Mouse (Mus musculus): Measurements from ENCODE around the gene Gbgt1. TPM values are rescaled to one million over a fixed set of nuclear protein-coding genes. Genes with fewer than 3 reads are reported as not detected.
"Not testable (repeated sequence)": the region's sequence is repeated elsewhere in the genome, so short reads cannot be mapped to it uniquely, and the experiment has no call there.

The Gbgt1 gene
- polyA plus RNA-seq, 1 experiment from 2014 or later, result 0.50 TPM

DNA sequence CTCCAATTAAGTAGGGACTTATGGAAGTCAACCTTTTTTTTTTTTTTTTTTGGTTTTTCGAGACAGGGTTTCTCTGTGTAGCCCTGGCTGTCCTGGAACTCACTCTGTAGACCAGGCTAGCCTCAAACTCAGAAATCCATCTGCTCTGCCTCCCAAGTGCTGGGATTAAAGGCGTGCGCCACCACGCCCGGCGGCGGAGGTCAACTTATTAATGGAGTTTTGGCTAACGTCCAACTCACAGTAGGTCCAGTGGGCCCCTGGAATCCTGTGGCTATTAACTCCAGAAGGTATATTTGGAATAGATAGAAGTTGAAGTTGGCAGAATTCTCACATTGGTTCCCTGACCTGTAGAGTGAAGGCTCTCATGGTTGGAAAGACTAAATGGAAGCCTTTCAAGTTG is 24.7 kb upstream of the Gbgt1 start:
- not testable (repeated sequence) for H3K27me3 ChIP-seq; ATAC-seq (replicated peaks); H3K4me2 ChIP-seq (replicated peaks); H3K4me1 ChIP-seq; H3K9ac ChIP-seq (replicated peaks); H3K4me3 ChIP-seq; H3K27ac ChIP-seq (replicated peaks); H3K9me3 ChIP-seq
- WGBS, result 95% methylated on average over 8 of the region's 8 CpGs
- peaks cover 41% of the 10 kb centered on the region for H3K36me3 ChIP-seq

DNA sequence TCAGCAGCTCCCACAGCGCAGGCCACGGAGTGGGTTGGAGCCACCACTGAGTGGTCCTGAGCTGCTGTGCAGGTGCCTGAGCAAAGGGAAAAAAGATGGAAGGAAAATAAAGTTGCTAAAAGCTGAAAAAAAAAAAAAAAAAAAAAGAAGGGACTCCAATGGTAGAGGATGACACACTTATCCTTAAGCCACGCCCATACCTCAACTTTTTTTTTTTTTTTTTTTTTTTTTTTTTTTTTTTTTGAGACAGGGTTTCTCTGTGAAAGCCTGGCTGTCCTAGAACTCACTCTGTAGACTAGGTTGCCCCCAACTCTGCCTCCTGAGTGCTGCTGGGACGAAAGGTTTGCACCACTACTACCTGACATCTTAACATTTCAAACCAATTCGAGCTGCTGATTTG is 18.7 kb upstream of the Gbgt1 start:
- 91% methylated on average over 5 of the region's 5 CpGs for WGBS
- not testable (repeated sequence) for H3K27me3 ChIP-seq; H3K4me3 ChIP-seq; H3K9ac ChIP-seq (replicated peaks); H3K9me3 ChIP-seq; H3K36me3 ChIP-seq; H3K4me1 ChIP-seq; H3K27ac ChIP-seq (replicated peaks); H3K4me2 ChIP-seq (replicated peaks); ATAC-seq (replicated peaks)

DNA sequence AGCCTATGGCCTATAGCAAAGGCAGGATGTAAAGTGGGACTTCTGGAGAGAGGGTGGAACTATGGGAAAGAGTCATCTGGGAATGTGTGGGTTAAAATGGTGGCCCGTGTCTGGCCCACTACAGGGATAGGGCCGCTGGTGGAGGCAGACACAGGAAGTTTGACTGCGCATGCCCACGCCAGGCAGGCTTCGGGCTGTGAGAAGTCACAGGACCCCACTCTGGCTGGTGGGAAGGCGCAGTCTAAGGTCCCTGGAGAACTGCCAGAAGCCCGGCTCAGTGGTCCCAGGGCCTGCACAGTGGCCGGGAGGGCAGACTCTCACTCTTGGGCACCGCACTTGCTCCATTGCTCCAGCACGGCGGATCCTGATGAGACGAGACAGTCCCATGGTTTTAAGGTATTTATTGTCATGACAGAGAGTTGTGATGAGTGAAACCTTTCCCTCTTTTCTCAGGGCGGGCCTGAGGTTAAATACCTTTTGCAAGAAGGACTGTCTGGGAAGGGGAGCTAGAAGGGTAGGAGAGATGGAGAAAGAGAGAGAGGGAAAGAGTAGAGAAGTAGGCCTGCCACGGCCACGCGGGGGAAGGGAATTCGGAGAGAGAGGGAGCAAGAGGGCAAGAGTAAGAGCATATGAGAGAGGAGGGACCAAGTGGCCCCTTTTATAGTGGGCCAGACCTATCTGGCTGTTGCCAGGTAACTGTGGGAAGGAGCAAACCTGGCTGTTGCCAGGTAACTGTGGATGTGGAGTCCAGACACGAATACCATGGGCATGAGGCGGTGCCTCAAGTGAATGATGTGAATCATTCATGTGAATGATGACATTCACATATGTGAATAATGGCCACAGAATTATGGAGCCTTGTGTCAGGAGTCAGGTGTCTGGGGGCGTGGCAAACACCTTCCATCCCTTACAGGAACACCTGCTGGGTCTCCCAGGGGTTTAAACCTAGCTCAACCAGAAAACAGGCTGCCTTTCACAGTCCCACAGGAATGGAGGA is 17.2 kb upstream of the Gbgt1 start:
- no peaks in the 10 kb centered on the region for H3K9me3 ChIP-seq
- no peaks in the 10 kb centered on the region for H3K4me1 ChIP-seq
- no peak overlapping the region for H3K9ac ChIP-seq (replicated peaks)
- H3K27ac ChIP-seq (replicated peaks), result no peak overlapping the region
- no peak for ATAC-seq (replicated peaks)
- no peaks in the 10 kb centered on the region for H3K27me3 ChIP-seq
- 80% methylated on average over 20 of the region's 20 CpGs for WGBS
- H3K36me3 ChIP-seq, result no peaks in the 10 kb centered on the region
- H3K4me3 ChIP-seq, result no peak overlapping the region
- H3K4me2 ChIP-seq (replicated peaks), result no peak overlapping the region

DNA sequence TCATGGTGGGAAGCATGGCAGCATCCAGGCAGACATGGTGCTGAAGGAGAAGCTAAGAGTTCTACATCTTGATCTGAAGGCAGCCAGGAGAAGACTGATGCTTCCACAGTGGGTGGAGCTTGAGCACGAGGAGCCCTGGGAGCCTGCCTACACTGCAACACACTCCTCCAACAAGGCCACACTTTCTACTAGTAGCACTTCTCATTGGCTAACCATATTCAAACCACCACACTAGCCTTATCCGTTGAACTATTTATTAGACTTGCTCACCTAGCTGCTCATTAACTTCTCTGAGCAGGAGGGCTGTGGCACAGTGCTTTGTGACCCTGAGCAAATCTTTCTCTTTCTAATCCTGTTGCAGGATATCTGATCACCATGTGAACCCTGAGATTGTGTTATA is 12.8 kb upstream of the Gbgt1 start:
- H3K4me2 ChIP-seq (replicated peaks), result no peak overlapping the region
- H3K9ac ChIP-seq (replicated peaks), result no peak overlapping the region
- no peaks in the 10 kb centered on the region for H3K9me3 ChIP-seq
- no peak for ATAC-seq (replicated peaks)
- H3K27ac ChIP-seq (replicated peaks), result no peak overlapping the region
- no peak overlapping the region for H3K4me3 ChIP-seq
- no peaks in the 10 kb centered on the region for H3K4me1 ChIP-seq
- no peaks in the 10 kb centered on the region for H3K36me3 ChIP-seq
- H3K27me3 ChIP-seq, result no peaks in the 10 kb centered on the region
- WGBS, result 74% methylated on average over 2 of the region's 2 CpGs

DNA sequence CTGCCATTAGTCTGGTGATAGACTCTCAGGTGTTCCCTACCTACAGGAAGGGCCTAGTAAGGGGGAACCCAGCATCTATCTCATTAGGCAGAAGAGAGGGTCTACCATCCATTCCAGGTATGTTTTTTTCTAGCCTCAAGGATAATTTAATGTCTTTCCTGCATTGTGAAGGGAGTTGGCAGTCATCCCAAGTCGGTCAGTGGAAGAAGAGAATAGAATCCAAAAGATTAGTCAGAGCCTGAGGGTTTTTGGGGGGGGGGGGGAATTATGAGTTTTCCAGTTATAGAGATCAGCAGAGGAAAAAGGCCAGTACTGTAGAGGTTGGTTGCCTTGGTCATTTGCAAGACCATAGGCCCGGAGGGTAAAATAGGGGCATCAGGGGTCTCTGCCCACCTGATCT is 2.2 kb upstream of the Gbgt1 start:
- no peak for ATAC-seq (replicated peaks)
- no peak overlapping the region for H3K4me2 ChIP-seq (replicated peaks)
- no peak overlapping the region for H3K9ac ChIP-seq (replicated peaks)
- H3K36me3 ChIP-seq, result no peaks in the 10 kb centered on the region
- no peaks in the 10 kb centered on the region for H3K9me3 ChIP-seq
- H3K27me3 ChIP-seq, result no peaks in the 10 kb centered on the region
- no peak overlapping the region for H3K4me3 ChIP-seq
- no peaks in the 10 kb centered on the region for H3K4me1 ChIP-seq
- WGBS, result 77% methylated on average over 2 of the region's 2 CpGs
- H3K27ac ChIP-seq (replicated peaks), result no peak overlapping the region

DNA sequence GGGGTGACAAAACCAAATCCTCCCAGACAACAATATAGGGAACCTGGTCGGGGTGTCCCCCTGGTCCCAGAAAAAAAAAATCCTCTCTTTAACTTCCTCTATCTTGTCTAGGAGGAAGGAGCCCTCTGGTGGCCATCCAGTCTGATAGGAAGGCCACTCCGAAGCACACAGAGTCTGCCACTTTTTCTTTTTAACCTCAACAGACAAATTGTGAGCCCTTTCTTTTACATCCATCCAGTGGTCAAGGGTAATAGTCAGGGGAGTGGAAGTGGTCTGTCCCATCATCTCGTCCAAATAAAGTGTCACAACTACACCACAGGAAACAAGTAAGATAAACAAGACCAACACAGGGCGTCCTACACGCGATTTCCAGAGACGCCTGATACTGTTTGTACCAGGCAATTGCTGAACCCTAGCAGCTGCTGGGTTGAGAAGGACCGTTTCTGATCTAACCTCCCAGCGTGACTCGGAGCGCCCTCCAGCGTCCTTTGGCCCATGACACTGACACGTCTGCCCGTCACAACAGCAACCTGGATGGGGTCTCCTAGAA is 1.4 kb upstream of the Gbgt1 start:
- no peak overlapping the region for H3K9ac ChIP-seq (replicated peaks)
- no peak overlapping the region for H3K4me3 ChIP-seq
- no peaks in the 10 kb centered on the region for H3K9me3 ChIP-seq
- no peaks in the 10 kb centered on the region for H3K4me1 ChIP-seq
- no peak for ATAC-seq (replicated peaks)
- no peaks in the 10 kb centered on the region for H3K36me3 ChIP-seq
- H3K27me3 ChIP-seq, result no peaks in the 10 kb centered on the region
- 89% methylated on average over 14 of the region's 14 CpGs for WGBS
- H3K4me2 ChIP-seq (replicated peaks), result no peak overlapping the region
- no peak overlapping the region for H3K27ac ChIP-seq (replicated peaks)

DNA sequence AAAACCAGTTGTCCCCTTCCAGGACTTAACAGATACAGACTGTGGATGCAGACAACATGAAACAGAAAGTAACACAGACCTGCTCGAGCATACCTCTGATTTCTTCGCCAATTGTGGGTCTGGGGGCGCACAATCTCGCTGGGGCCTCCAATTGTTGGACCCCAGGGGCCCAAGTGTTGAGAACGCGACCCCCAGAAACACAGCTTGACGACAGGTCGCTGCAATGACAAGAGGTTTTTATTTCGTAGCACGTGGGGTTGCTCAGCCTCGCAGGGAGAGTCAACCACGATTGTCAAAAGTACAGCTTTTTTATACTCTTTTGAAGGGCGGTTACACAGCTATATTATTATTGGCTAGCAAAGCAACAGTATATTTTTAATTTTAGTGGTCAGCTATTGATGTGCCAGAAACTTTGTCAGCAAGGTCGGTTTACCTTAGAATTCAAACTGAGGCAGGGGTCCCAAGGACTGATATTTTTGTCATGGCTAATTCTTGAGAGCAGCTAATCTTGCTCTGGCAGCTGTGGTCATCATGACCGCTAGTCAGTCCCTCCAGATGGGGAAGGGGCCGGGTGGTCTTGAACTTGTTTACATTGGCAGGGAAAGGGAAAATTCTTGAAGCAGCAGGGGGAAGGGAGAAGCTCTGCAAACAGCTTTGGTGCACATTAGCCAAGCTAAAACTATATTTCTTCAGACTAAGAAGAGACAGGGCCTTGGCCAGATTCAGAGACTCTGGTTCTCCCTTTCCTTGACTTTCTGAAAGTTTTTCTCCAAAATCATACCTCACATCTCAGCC is 693 bp upstream of the Gbgt1 start:
- 88% methylated on average over 16 of the region's 16 CpGs for WGBS

DNA sequence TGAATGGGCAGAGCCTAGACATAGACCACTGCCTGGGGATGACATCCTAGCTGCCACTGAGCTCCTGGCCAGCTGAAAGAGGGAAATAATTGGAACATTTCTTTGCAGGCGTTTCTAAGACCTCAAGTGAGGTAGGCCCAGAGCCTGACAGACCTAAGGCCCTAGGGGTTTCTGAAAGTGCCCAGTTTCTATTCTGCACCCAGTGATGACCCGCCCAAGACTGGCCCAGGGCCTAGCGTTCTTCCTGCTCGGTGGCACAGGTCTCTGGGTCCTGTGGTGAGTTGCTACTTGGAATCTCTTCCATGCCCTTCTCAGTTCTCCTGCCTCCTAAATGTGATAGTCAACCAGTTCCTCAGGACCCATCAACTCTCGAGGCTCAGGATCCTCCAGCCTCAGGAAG is 870 bp downstream of the Gbgt1 start:
- no peak overlapping the region for H3K9ac ChIP-seq (replicated peaks)
- no peaks in the 10 kb centered on the region for H3K36me3 ChIP-seq
- H3K27me3 ChIP-seq, result no peaks in the 10 kb centered on the region
- no peak for ATAC-seq (replicated peaks)
- no peaks in the 10 kb centered on the region for H3K9me3 ChIP-seq
- H3K4me2 ChIP-seq (replicated peaks), result no peak overlapping the region
- H3K27ac ChIP-seq (replicated peaks), result no peak overlapping the region
- 89% methylated on average over 5 of the region's 5 CpGs for WGBS
- no peak overlapping the region for H3K4me3 ChIP-seq
- H3K4me1 ChIP-seq, result no peaks in the 10 kb centered on the region

More for the DNA sequence above, 693 bp upstream of the Gbgt1 start:
- Histone ChIP-seq H3K27ac (replicated peaks) (no peak overlapping the region), H3K4me3 (no peak overlapping the region), H3K9me3 (no peaks in the 10 kb centered on the region), H3K4me2 (replicated peaks) (no peak overlapping the region), H3K27me3 (no peaks in the 10 kb centered on the region), H3K4me1 (no peaks in the 10 kb centered on the region), H3K36me3 (no peaks in the 10 kb centered on the region), H3K9ac (replicated peaks) (no peak overlapping the region)
- no peak for ATAC-seq (replicated peaks)

DNA sequence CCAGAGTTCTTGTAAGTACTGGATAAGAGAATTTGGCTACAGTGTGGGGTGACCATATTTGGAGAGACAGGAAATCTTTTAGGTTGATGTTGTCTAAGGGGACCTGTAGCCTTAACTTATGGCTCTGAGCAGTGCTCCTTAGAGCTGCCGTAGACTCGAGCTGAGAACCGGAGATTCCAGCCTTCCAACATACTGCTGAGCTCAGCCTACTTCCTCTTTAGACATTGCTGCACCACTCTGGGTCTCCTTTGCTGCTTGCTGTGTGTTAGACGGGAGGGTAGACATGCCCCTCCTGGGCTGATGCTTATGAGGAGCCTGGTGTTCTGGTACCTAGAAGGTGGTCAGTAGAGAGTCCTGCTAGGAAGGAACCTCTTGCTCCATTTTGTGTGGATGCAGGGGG is 1.7 kb downstream of the Gbgt1 start:
- ATAC-seq (replicated peaks), result no peak
- H3K4me3 ChIP-seq, result no peak overlapping the region
- no peak overlapping the region for H3K4me2 ChIP-seq (replicated peaks)
- no peak overlapping the region for H3K27ac ChIP-seq (replicated peaks)
- H3K4me1 ChIP-seq, result no peaks in the 10 kb centered on the region
- H3K36me3 ChIP-seq, result no peaks in the 10 kb centered on the region
- no peak overlapping the region for H3K9ac ChIP-seq (replicated peaks)
- WGBS, result 84% methylated on average over 4 of the region's 4 CpGs
- H3K9me3 ChIP-seq, result no peaks in the 10 kb centered on the region
- no peaks in the 10 kb centered on the region for H3K27me3 ChIP-seq

DNA sequence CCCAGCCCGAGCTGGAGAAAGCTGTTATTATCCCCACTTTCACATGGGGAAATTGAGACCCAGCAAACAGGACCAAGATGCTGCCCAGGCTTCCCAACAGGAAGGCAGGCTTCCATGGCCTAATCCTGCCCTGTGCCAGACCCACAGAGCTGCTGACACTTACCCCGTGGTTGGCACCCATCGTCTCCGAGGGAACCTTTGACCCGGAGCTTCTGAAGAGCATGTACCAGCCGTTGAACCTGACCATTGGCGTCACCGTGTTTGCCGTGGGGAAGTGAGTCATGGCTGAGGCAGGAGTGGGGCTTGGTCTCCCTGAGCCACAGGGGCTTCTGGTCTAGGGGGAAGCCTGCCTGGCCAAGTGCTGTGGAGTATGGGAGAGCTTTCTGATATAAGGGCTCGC is 6.3 kb downstream of the Gbgt1 start:
- WGBS, result 80% methylated on average over 10 of the region's 10 CpGs
- no peaks in the 10 kb centered on the region for H3K4me1 ChIP-seq
- H3K9me3 ChIP-seq, result no peaks in the 10 kb centered on the region
- no peak overlapping the region for H3K27ac ChIP-seq (replicated peaks)
- H3K27me3 ChIP-seq, result peaks cover 3% of the 10 kb centered on the region; the same call in 1 of the 2 replicates
- ATAC-seq (replicated peaks), result no peak
- H3K9ac ChIP-seq (replicated peaks), result no peak overlapping the region
- H3K4me3 ChIP-seq, result no peak overlapping the region
- no peak overlapping the region for H3K4me2 ChIP-seq (replicated peaks)
- no peaks in the 10 kb centered on the region for H3K36me3 ChIP-seq

DNA sequence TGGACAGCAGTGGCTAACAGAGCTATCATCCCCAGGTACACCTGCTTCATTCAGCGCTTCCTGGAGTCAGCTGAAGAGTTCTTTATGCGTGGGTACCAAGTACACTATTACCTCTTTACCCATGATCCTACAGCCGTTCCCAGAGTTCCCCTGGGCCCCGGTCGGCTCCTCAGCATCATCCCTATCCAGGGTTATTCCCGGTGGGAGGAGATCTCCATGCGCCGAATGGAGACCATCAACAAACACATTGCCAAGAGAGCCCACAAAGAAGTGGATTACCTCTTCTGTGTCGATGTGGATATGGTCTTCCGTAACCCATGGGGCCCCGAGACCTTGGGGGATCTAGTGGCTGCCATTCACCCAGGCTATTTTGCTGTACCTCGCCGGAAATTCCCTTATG is 8.0 kb downstream of the Gbgt1 start:
- no peaks in the 10 kb centered on the region for H3K4me1 ChIP-seq
- H3K27me3 ChIP-seq, result peaks cover 3% of the 10 kb centered on the region; the same call in 1 of the 2 replicates
- no peak for ATAC-seq (replicated peaks)
- no peaks in the 10 kb centered on the region for H3K36me3 ChIP-seq
- no peak overlapping the region for H3K4me3 ChIP-seq
- no peak overlapping the region for H3K27ac ChIP-seq (replicated peaks)
- no peaks in the 10 kb centered on the region for H3K9me3 ChIP-seq
- H3K4me2 ChIP-seq (replicated peaks), result no peak overlapping the region
- no peak overlapping the region for H3K9ac ChIP-seq (replicated peaks)
- WGBS, result 87% methylated on average over 13 of the region's 13 CpGs

DNA sequence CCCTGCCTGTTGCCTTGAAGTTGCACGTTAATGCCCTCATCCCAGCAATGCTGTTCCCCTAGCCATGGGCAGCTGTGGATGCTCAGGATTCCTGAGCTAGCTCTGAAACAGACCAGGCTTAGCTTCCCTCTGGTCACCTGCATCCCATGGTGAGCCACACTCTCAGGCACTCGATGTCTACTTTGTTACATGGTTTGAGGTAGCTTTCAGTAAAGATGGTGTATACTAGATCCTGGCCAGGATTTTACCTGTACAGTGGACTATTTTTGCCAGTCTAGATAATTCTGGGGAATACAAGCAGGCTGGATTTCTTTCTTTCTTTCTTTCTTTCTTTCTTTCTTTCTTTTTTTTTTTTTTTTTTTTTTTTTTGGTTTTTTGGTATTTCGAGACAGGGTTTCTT is 9.1 kb downstream of the Gbgt1 start, which contains the start of gene Gm10134:
Gene Gm10134 (plus strand): TSS at position 301 of the 400 bp plus-strand sequence.
- peaks cover 3% of the 10 kb centered on the region; the same call in 1 of the 2 replicates for H3K27me3 ChIP-seq
- WGBS, result 81% methylated on average over 3 of the region's 3 CpGs
- no peaks in the 10 kb centered on the region for H3K9me3 ChIP-seq
- H3K4me2 ChIP-seq (replicated peaks), result no peak within 1 kb of the TSS
- H3K4me1 ChIP-seq, result no peaks in the 10 kb centered on the region
- no peak within 1 kb of the TSS for H3K9ac ChIP-seq (replicated peaks)
- no peak for ATAC-seq (replicated peaks)
- H3K4me3 ChIP-seq, result no peak within 1 kb of the TSS
- no peaks in the 10 kb centered on the region for H3K36me3 ChIP-seq
- no peak within 1 kb of the TSS for H3K27ac ChIP-seq (replicated peaks)

Data from forebrain, embryonic 15.5 days (tissue).